Mouse (Mus musculus) G1E (cell line): ENCODE measurements around the gene Msh3. TPM values are rescaled to one million over a fixed set of nuclear protein-coding genes. Genes with fewer than 3 reads are reported as not detected.

ENCODE experiments used
- ATAC-seq: 2 replicates; pipeline ENCODE4 v1.8.0; 2016; ENCODE audit warnings: mild to moderate bottlenecking; ENCODE audit not compliant: insufficient number of reproducible peaks, poor library complexity, low FRiP score, severe bottlenecking; ENCODE audit errors: extremely low read depth
- DNase-seq: peaks from one replicate; pipeline ENCODE4 v3.0.0; 2012; ENCODE audit warnings: low spot score
- H3K27me3 ChIP-seq: 2 replicates; pipeline ENCODE4 v1.6.1; 2012; ENCODE audit warnings: mild to moderate bottlenecking, low read length, inconsistent platforms; ENCODE audit not compliant: insufficient read depth
- H3K36me3 ChIP-seq: replicated peaks from 2 replicates; pipeline ENCODE3; 2012; ENCODE audit warnings: mild to moderate bottlenecking, inconsistent platforms
- H3K4me1 ChIP-seq: 2 replicates; pipeline ENCODE4 v1.6.1; 2012; ENCODE audit warnings: low read depth, low read length, inconsistent platforms, mixed read lengths; ENCODE audit not compliant: insufficient read depth
- H3K4me3 ChIP-seq: 2 replicates; pipeline ENCODE4 v1.5.1; 2012; ENCODE audit warnings: low read depth, mild to moderate bottlenecking, inconsistent platforms, low read length, moderate library complexity, mixed read lengths
- H3K9me3 ChIP-seq: replicated peaks from 2 replicates; pipeline ENCODE4 v1.6.1; 2012; ENCODE audit warnings: inconsistent platforms
- CTCF ChIP-seq: IDR thresholded peaks from 2 replicates; pipeline ENCODE4 v1.5.1; 2012; ENCODE audit warnings: low read depth, low read length, inconsistent platforms, mixed read lengths
- GATA1 ChIP-seq: IDR thresholded peaks from 2 replicates; pipeline ENCODE4 v1.6.1; 2012; ENCODE audit warnings: borderline replicate concordance, low read length, inconsistent platforms, mixed read lengths
- GATA2 ChIP-seq: IDR thresholded peaks from 2 replicates; pipeline ENCODE4 v1.6.1; 2012; ENCODE audit warnings: low read depth, low read length, inconsistent platforms, borderline replicate concordance
- POLR2AphosphoS5 ChIP-seq: IDR thresholded peaks from 2 replicates; pipeline ENCODE4 v1.6.1; 2012; ENCODE audit warnings: low read depth, low read length, inconsistent platforms; ENCODE audit not compliant: insufficient replicate concordance
- TAL1 ChIP-seq: conservative IDR thresholded peaks from 2 replicates; pipeline ENCODE4 v1.6.1; 2012; ENCODE audit warnings: low read depth, low read length, inconsistent platforms, mixed read lengths
- polyA plus RNA-seq: library from polyadenylated mRNA; stranded (reverse); fragments of >175 nt; gene quantifications from 2 replicates; pipeline ENCODE4 v1.2.3, GENCODE M21; 2012
- total RNA-seq, 2 experiments: library from RNA; stranded (forward) in 1 of 2; stranded (reverse) in 1 of 2; fragments of 200-1000 nt in 1 of 2; fragments of >200 nt in 1 of 2; fragmentation: Nextera tagmentation in 1 of 2; gene quantifications; 2 replicates each; pipeline ENCODE4 v1.2.3; 2014 to 2017

The Msh3 gene
- total and polyA plus RNA-seq, 3 experiments: 33.1 to 49.1 (median 39.0) TPM

DNA sequence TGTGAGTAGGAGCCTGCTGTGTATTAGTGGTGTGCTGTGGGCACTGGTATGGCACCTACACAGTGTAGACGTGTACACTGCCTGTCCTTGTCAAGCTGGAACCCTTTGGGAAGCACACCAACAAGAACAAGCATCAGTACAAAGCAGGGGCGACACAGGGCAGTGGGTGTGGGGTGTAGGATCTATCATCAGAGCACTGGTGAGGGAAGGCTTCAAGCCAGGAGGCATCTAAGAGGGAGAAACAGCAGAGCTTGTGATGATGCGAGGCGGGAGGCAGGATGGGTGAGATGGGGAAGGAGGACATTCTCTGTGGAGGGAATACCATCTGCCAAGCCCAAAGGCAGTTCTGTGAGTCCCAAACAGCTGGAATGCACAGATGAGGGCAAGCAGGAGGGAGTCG is 107.8 kb downstream of the Msh3 start:
- no peaks in the 10 kb centered on the region; the same call in 1 of the 2 replicates for H3K4me1 ChIP-seq
- H3K9me3 ChIP-seq: no peaks in the 10 kb centered on the region
- no peak overlapping the region for H3K4me3 ChIP-seq
- H3K36me3 ChIP-seq: peaks cover 63% of the 10 kb centered on the region
- ATAC-seq (no peak), DNase-seq (no peak)
- H3K27me3 ChIP-seq: no peaks in the 10 kb centered on the region
- TF ChIP-seq GATA2: no peak
- no peak for TF ChIP-seq POLR2AphosphoS5
- TF ChIP-seq GATA1: no peak
- no peak for TF ChIP-seq TAL1
- no peak for TF ChIP-seq CTCF

DNA sequence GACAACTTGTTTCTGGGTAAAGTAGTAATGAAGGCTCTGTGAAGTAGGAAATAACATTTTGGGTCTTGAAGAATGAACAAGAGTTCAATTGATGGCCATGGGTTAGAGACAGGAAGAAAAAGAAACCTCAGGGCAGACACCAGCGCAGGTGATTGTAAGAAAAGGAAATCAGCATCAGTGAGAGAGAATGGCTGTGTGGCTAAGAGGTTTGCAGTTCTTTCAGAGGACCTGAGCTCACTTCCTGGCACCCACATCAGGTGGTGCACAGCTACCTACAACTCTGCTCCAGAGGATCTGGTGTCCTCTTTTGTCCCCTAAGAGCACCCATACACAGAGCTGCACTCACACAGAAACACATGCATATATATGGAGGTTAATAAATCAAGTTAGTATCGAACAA is 110.1 kb downstream of the Msh3 start:
- TF ChIP-seq CTCF (no peak), GATA2 (no peak), POLR2AphosphoS5 (no peak), TAL1 (no peak), GATA1 (no peak)
- no peak for ATAC-seq
- Histone ChIP-seq H3K36me3 (peaks cover 58% of the 10 kb centered on the region), H3K9me3 (no peaks in the 10 kb centered on the region), H3K4me1 (peaks cover 5% of the 10 kb centered on the region), H3K4me3 (no peak overlapping the region), H3K27me3 (no peaks in the 10 kb centered on the region)
- no peak for DNase-seq

DNA sequence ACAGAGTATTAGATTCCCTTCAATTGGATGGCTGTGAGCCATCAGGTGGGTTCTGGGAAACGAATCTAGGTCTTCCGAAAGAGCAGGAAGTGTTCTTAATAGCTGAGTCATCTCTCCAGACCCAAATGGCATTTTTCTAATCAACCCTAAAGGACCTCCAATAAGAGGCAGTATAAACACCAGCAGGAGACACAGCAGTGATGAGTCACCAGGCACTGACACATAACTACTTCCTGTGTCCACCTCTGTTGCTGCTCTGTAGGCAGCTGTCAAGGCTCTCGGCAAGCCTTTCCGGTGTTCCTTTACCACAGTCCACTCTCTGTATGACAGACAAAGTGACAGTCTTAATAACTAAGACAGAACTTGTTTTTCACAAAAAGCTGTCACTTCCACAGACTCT is 113.4 kb downstream of the Msh3 start:
- ATAC-seq (peak; percentile 94), DNase-seq (peak; percentile 10)
- Histone ChIP-seq H3K27me3 (no peaks in the 10 kb centered on the region), H3K9me3 (no peaks in the 10 kb centered on the region), H3K36me3 (peaks cover 63% of the 10 kb centered on the region), H3K4me1 (peaks cover 5% of the 10 kb centered on the region), H3K4me3 (no peak overlapping the region)
- no peak for TF ChIP-seq GATA2
- TF ChIP-seq CTCF: no peak
- no peak for TF ChIP-seq POLR2AphosphoS5
- no peak for TF ChIP-seq GATA1
- no peak for TF ChIP-seq TAL1

DNA sequence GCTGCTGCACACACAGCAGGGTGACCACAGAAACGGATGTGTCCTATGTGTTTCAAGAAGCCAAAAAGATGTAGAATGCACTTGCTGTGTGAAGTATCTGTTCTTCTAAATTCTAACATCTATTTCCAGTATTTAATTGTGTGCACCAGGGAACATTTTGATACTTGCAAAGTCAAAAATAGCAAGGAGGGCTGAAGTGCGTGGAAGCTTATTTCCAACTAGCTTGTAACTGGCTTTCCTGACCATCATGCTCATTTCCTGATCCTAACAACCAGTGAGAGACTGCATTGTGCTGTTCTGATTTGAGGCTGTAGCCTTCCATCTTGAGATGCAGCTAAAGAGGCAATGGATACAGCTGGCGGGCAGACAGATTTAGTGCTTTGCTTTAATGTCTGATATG is 116.9 kb downstream of the Msh3 start:
- peaks cover 5% of the 10 kb centered on the region for H3K4me1 ChIP-seq
- no peak for TF ChIP-seq GATA1
- TF ChIP-seq TAL1: no peak
- no peak for TF ChIP-seq CTCF
- no peak for TF ChIP-seq POLR2AphosphoS5
- no peak for TF ChIP-seq GATA2
- no peak for DNase-seq
- no peaks in the 10 kb centered on the region for H3K27me3 ChIP-seq
- ATAC-seq: no peak
- H3K4me3 ChIP-seq: no peak overlapping the region
- H3K9me3 ChIP-seq: no peaks in the 10 kb centered on the region
- H3K36me3 ChIP-seq: peaks cover 70% of the 10 kb centered on the region

DNA sequence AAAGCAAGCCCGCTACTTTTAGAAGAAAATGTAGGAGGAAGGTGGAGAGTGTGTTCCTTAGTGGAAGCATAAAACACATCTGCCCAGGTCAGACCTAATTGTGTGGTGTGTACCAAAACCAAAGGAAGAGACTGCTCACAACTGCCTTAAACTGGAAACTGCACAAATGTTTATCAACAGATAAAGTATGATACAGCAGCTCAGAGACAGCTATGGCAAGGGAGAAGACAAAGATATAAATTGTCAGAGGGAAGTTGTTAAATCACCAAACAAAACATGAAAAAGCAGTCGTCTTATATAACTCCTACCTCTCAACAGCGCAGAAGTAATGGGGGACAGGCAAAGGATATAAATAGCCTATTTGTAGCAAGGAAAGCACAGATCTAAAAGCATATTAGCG is 117.8 kb downstream of the Msh3 start:
- no peaks in the 10 kb centered on the region for H3K27me3 ChIP-seq
- H3K9me3 ChIP-seq: no peaks in the 10 kb centered on the region
- TF ChIP-seq GATA2: no peak
- no peak for TF ChIP-seq CTCF
- no peak for TF ChIP-seq POLR2AphosphoS5
- no peak for TF ChIP-seq TAL1
- TF ChIP-seq GATA1: no peak
- H3K4me1 ChIP-seq: peaks cover 5% of the 10 kb centered on the region
- no peak for ATAC-seq
- no peak for DNase-seq
- peaks cover 71% of the 10 kb centered on the region for H3K36me3 ChIP-seq
- H3K4me3 ChIP-seq: no peak overlapping the region

DNA sequence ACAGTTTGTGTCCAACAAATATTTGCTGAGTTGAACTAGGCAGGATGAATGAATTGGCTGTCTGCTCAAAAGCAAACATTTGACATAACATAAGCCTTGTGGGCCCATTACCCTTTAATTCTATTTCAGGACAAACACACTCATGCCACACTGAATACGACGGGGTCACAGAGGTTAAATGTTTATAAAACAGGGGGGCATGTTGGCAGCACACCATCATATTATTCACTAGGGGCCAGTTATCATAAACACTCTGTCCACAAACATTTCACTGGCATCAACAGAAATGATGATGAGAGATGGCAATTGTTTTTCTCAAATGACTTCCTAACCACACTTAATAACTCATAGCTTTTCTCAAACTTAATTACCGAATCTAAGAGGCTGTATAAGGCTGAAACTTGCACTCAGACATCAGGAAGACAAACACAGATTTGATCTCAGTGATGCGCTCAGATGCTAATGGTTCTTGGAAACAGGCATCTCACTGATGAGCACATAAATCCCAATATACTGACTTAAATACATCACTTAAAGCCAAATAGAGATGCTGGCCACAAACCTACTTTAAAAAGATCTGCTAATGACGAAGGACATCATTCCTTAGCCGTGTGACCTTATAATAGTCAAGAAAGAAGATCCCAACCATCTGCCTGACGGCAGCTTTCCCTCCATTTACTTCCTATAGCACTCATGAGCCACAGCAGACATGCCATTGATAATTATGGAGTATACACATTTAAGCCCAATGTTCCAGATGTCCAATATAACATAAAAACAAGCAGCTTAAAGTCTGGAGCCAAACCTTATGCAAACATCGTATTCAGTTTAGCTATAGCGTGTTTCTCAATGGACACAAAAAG is 122.5 kb downstream of the Msh3 start:
- Histone ChIP-seq H3K27me3 (no peaks in the 10 kb centered on the region), H3K4me3 (no peak overlapping the region), H3K9me3 (no peaks in the 10 kb centered on the region), H3K36me3 (peaks cover 61% of the 10 kb centered on the region), H3K4me1 (no peaks in the 10 kb centered on the region)
- ATAC-seq (no peak; the same call in 1 of the 2 replicates), DNase-seq (no peak)
- TF ChIP-seq POLR2AphosphoS5 (no peak), CTCF (no peak), TAL1 (no peak), GATA1 (no peak), GATA2 (no peak)
